Comparison of ENCODE assay signal across 8 mouse cellular contexts in the genomic region with DNA sequence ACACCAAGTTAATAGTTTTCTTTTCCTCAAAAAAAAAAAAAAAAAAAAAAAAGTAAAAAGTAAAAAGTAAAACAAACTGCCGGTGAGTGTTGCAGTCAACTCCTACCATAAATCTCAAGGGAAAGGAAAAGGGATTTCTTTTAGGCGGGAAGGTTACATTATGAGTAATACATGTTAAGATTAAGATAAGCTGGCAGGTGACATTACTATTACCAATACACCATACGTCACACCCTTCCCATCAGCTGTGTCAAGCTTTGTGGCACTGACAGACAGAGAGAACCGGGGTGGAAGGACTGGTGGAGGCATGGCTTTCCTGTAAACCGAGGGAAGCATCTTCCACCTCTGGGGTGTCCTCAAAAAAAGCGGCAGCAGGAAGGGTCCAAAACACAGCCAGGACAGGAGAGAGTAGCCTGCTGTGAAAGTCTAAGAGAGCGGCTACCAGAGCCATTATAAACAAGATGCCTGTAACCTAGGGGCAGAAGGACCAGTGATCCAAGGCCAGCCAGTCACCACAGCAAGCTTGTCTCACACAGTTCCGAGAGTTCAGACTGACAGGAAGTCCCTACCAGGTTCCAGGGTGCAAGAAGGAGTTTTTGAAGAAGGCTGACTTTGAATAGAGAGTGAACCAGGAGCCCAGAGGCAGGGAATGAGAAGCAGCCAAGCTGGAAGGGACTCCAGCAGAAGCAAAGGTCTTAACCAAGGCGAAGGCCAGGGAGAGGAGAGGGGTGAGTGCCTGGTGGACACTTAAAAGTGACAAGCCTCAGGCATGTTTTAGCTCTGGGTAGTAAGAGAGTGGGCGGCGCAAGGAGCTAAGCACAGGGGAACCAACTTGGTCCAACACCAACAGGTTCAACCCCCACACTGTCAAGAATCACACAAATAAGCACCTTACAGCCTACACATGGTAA. TPM values are rescaled to one million over a fixed set of nuclear protein-coding genes. Genes with fewer than 3 reads are reported as not detected.
DNase-seq lines count a peak whose midpoint lies in the region; ATAC-seq and TF ChIP-seq lines count a peak whose summit lies in the region.

No protein-coding gene starts in this region.

- peak overlapping the region; percentile 96 for H3K4me3 ChIP-seq in hindbrain, embryonic 10.5 days
- H3K4me3 ChIP-seq in hindbrain, embryonic 11.5 days (ENCODE audit: low read depth, low read length) = no peak overlapping the region
- peak overlapping the region; percentile 43 for H3K4me3 ChIP-seq in bone marrow, adult 2 months (replicated peaks; ENCODE audit: control insufficient read depth, low read depth, low read length)
- peak overlapping the region; percentile 98 for H3K4me3 ChIP-seq in hindbrain, embryonic 14.5 days (replicated peaks; ENCODE audit: low read length)
- H3K4me3 ChIP-seq in midbrain, postnatal 0 days (ENCODE audit: low read depth, low read length) = peak overlapping the region; percentile 76; the same call in 1 of the 2 replicates

- TF ChIP-seq CTCF in bone marrow, adult 2 months (IDR thresholded peaks at IDR 0.05; ENCODE audit: control insufficient read depth, insufficient read depth, low read length) = no peak
- no peak for TF ChIP-seq CTCF in midbrain, postnatal 0 days (IDR thresholded peaks at IDR 0.05)

- TF ChIP-seq POLR2A in bone marrow, adult 2 months (IDR thresholded peaks at IDR 0.05; ENCODE audit: borderline replicate concordance, control insufficient read depth, low read depth, low read length) = no peak

- H3K27me3 ChIP-seq in hindbrain, embryonic 10.5 days (ENCODE audit: insufficient read depth, poor library complexity, severe bottlenecking) = no peaks in the 10 kb centered on the region
- H3K27me3 ChIP-seq in hindbrain, embryonic 11.5 days (ENCODE audit: control insufficient read depth, insufficient read depth, low read length) = no peaks in the 10 kb centered on the region
- H3K27me3 ChIP-seq in hindbrain, embryonic 14.5 days (ENCODE audit: control insufficient read depth, insufficient read depth, low read length) = no peaks in the 10 kb centered on the region
- no peaks in the 10 kb centered on the region for H3K27me3 ChIP-seq in midbrain, postnatal 0 days (ENCODE audit: insufficient read depth, low read length)

- no peak overlapping the region for H3K27ac ChIP-seq in hindbrain, embryonic 10.5 days
- H3K27ac ChIP-seq in hindbrain, embryonic 11.5 days (ENCODE audit: low read depth, low read length) = no peak overlapping the region
- no peak overlapping the region for H3K27ac ChIP-seq in bone marrow, adult 2 months (ENCODE audit: control insufficient read depth, insufficient read depth, low read depth, low read length, poor library complexity)
- H3K27ac ChIP-seq in hindbrain, embryonic 14.5 days = no peak overlapping the region
- H3K27ac ChIP-seq in midbrain, postnatal 0 days (ENCODE audit: low read depth, low read length) = no peak overlapping the region

- no peak for DNase-seq in hindbrain, embryonic 10.5 days (ENCODE audit: low spot score)
- no peak for DNase-seq in hindbrain, embryonic 11.5 days (ENCODE audit: low spot score)
- DNase-seq in hindbrain, embryonic 14.5 days (ENCODE audit: low spot score) = no peak
- no peak for DNase-seq in midbrain, postnatal 0 days (ENCODE audit: low spot score)
- no peak for DNase-seq in layer of hippocampus, adult 18-20 months (ENCODE audit: low spot score in 2 of 2)
- no peak for DNase-seq in c-Kit-positive CD71-positive TER-119-positive erythroid progenitor cells, embryonic 14.5 days (ENCODE audit: low spot score)
- DNase-seq in cerebellum, postnatal 14 days = no peak

- no peaks in the 10 kb centered on the region for H3K9me3 ChIP-seq in hindbrain, embryonic 10.5 days
- no peaks in the 10 kb centered on the region for H3K9me3 ChIP-seq in hindbrain, embryonic 11.5 days (ENCODE audit: control insufficient read depth, low read length)
- H3K9me3 ChIP-seq in hindbrain, embryonic 14.5 days (ENCODE audit: control insufficient read depth, low read length) = no peaks in the 10 kb centered on the region
- H3K9me3 ChIP-seq in midbrain, postnatal 0 days (ENCODE audit: low read length) = no peaks in the 10 kb centered on the region

- no peak for ATAC-seq in hindbrain, embryonic 11.5 days (ENCODE audit: low FRiP score)
- no peak for ATAC-seq in hindbrain, embryonic 14.5 days (ENCODE audit: low FRiP score)
- ATAC-seq in midbrain, postnatal 0 days (ENCODE audit: low FRiP score) = no peak

- WGBS in hindbrain, embryonic 10.5 days = 78% methylated on average over 11 of the region's 11 CpGs
- 69% methylated on average over 11 of the region's 11 CpGs for WGBS in hindbrain, embryonic 11.5 days
- WGBS in bone marrow, adult 2 months = 73% methylated on average over 11 of the region's 11 CpGs
- 76% methylated on average over 11 of the region's 11 CpGs for WGBS in hindbrain, embryonic 14.5 days
- WGBS in midbrain, postnatal 0 days = 74% methylated on average over 11 of the region's 11 CpGs

- H3K4me2 ChIP-seq in hindbrain, embryonic 11.5 days (replicated peaks; ENCODE audit: low read depth, low read length) = no peak overlapping the region
- peak overlapping the region; percentile 65 for H3K4me2 ChIP-seq in hindbrain, embryonic 14.5 days (replicated peaks)
- H3K4me2 ChIP-seq in midbrain, postnatal 0 days (ENCODE audit: low read depth, low read length, poor library complexity, severe bottlenecking) = peak overlapping the region; percentile 78

- no peak overlapping the region for H3K9ac ChIP-seq in hindbrain, embryonic 11.5 days (ENCODE audit: low read depth, low read length)
- peak overlapping the region; percentile 93 for H3K9ac ChIP-seq in hindbrain, embryonic 14.5 days
- H3K9ac ChIP-seq in midbrain, postnatal 0 days (replicated peaks; ENCODE audit: low read length, poor library complexity, severe bottlenecking) = peak overlapping the region; percentile 19; the same call in 1 of the 2 replicates

- H3K36me3 ChIP-seq in hindbrain, embryonic 10.5 days = peaks cover 28% of the 10 kb centered on the region
- H3K36me3 ChIP-seq in hindbrain, embryonic 11.5 days (ENCODE audit: control insufficient read depth, insufficient read depth, low read length) = no peaks in the 10 kb centered on the region
- no peaks in the 10 kb centered on the region; the same call in 1 of the 2 replicates for H3K36me3 ChIP-seq in hindbrain, embryonic 14.5 days (replicated peaks; ENCODE audit: control insufficient read depth, insufficient read depth)
- no peaks in the 10 kb centered on the region; the same call in 1 of the 2 replicates for H3K36me3 ChIP-seq in midbrain, postnatal 0 days (ENCODE audit: insufficient read depth, low read length)

- H3K4me1 ChIP-seq in hindbrain, embryonic 10.5 days (replicated peaks) = peaks cover 33% of the 10 kb centered on the region
- H3K4me1 ChIP-seq in hindbrain, embryonic 11.5 days (replicated peaks; ENCODE audit: control insufficient read depth, insufficient read depth, low read length) = peaks cover 5% of the 10 kb centered on the region; the same call in 1 of the 2 replicates
- peaks cover 4% of the 10 kb centered on the region; the same call in 1 of the 2 replicates for H3K4me1 ChIP-seq in bone marrow, adult 2 months (ENCODE audit: control insufficient read depth, insufficient read depth, low read length)
- H3K4me1 ChIP-seq in hindbrain, embryonic 14.5 days (replicated peaks; ENCODE audit: control insufficient read depth, insufficient read depth, low read length) = peaks cover 19% of the 10 kb centered on the region
- H3K4me1 ChIP-seq in midbrain, postnatal 0 days (ENCODE audit: insufficient read depth, low read length) = peaks cover 8% of the 10 kb centered on the region

RNA-seq across cellular contexts. Expression of gene N4bp1, which starts 2.2 kb away (rescaled TPM):
- 9.2 and 9.6 TPM in 2 replicates for polyA plus RNA-seq in hindbrain, embryonic 10.5 days (2016; fragmentation: Nextera tagmentation; extraction: Ambion mirVana)
- 10.2 and 11.9 TPM in 2 replicates for polyA plus RNA-seq in hindbrain, embryonic 11.5 days (2014; fragmentation: Nextera tagmentation; extraction: Ambion mirVana)
- 6.9 and 12.7 TPM in 2 replicates for polyA plus RNA-seq in bone marrow, adult 2 months (2011; ENCODE audit: insufficient read depth, insufficient read length, low replicate concordance, missing spikeins)
- polyA plus RNA-seq in hindbrain, embryonic 14.5 days (2014; fragmentation: Nextera tagmentation; extraction: Ambion mirVana) = 11.0 and 11.8 TPM in 2 replicates
- total RNA-seq in midbrain, postnatal 0 days (2014; rRNA removed) = 16.0 and 16.8 TPM in 2 replicates
- 4.7 and 5.8 TPM in 2 replicates for polyA plus RNA-seq in midbrain, postnatal 0 days (2015; fragmentation: Nextera tagmentation; extraction: Ambion mirVana)
- 10 to 100 TPM; 45.4 to 45.5 TPM for total RNA-seq in layer of hippocampus, adult 18-20 months (2021)
